In genomic region chr17:12420886-12421574, GRCm38 (mm10) we compare ENCODE assay signal across 9 mouse cellular contexts. TPM values are rescaled to one million over a fixed set of nuclear protein-coding genes. Genes with fewer than 3 reads are reported as not detected.
DNase-seq lines count a peak whose midpoint lies in the region; ATAC-seq and TF ChIP-seq lines count a peak whose summit lies in the region.
"Had no signal": no experiment of that assay in that cellular context is flagged by ENCODE, and none has a peak within 500 bp of the region (broad histone marks: within the 10 kb centered on the region; RNA-seq: fewer than 3 reads in every experiment).

No protein-coding gene starts in this region.

- TF ChIP-seq EP300 in ES-Bruce4 (IDR thresholded peaks at IDR 0.05; ENCODE audit: insufficient read depth, low read depth, low read length): no peak

- TF ChIP-seq POLR2A in ES-Bruce4 (IDR thresholded peaks at IDR 0.05; ENCODE audit: insufficient read depth, low read length): no peak

- ATAC-seq in kidney, postnatal 0 days (replicated peaks; ENCODE audit: low FRiP score, low read depth): no peak
- no peak for ATAC-seq in kidney, embryonic 16.5 days (ENCODE audit: low FRiP score, low TSS enrichment)
- no peak for ATAC-seq in forebrain, embryonic 11.5 days (replicated peaks; ENCODE audit: low FRiP score)

- H3K9ac ChIP-seq in kidney, postnatal 0 days (ENCODE audit: low read depth, low read length): no peak overlapping the region
- no peak overlapping the region for H3K9ac ChIP-seq in kidney, embryonic 16.5 days (replicated peaks; ENCODE audit: low read length)
- no peak overlapping the region for H3K9ac ChIP-seq in ES-Bruce4 (ENCODE audit: low read depth, poor library complexity, severe bottlenecking)
- no peak overlapping the region for H3K9ac ChIP-seq in forebrain, embryonic 11.5 days (ENCODE audit: low read length)
- H3K9ac ChIP-seq: heart, embryonic 13.5 days; neural tube, embryonic 13.5 days had no signal

- peak; percentile 16 for DNase-seq in kidney, postnatal 0 days (ENCODE audit: low spot score)
- peak; percentile 24 for DNase-seq in 416B (ENCODE audit: low read depth)
- peak; percentile 46 for DNase-seq in limb, embryonic 10.5 days (ENCODE audit: low spot score)
- DNase-seq in forebrain, embryonic 11.5 days (ENCODE audit: low spot score): no peak
- no peak for DNase-seq in ovary, postnatal 36 days (ENCODE audit: low spot score)

- 68% methylated on average over 16 of the region's 16 CpGs for WGBS in kidney, postnatal 0 days
- 65% methylated on average over 16 of the region's 16 CpGs for WGBS in kidney, embryonic 16.5 days
- WGBS in limb, embryonic 10.5 days: 70% methylated on average over 16 of the region's 16 CpGs
- WGBS in forebrain, embryonic 11.5 days: 65% methylated on average over 16 of the region's 16 CpGs

- H3K4me1 ChIP-seq in kidney, postnatal 0 days (replicated peaks; ENCODE audit: insufficient read depth, low read length): no peaks in the 10 kb centered on the region
- no peaks in the 10 kb centered on the region for H3K4me1 ChIP-seq in kidney, embryonic 16.5 days (ENCODE audit: insufficient read depth, low read length)
- no peaks in the 10 kb centered on the region for H3K4me1 ChIP-seq in ES-Bruce4 (ENCODE audit: control insufficient read depth, insufficient read depth, low read length)
- H3K4me1 ChIP-seq in limb, embryonic 10.5 days: no peaks in the 10 kb centered on the region; the same call in 1 of the 2 replicates
- H3K4me1 ChIP-seq in forebrain, embryonic 11.5 days (replicated peaks; ENCODE audit: control insufficient read depth, insufficient read depth, low read length): no peaks in the 10 kb centered on the region
- H3K4me1 ChIP-seq: neural tube, embryonic 13.5 days had no signal

- H3K27me3 ChIP-seq in kidney, postnatal 0 days (ENCODE audit: insufficient read depth, low read length): no peaks in the 10 kb centered on the region
- no peaks in the 10 kb centered on the region for H3K27me3 ChIP-seq in kidney, embryonic 16.5 days (ENCODE audit: insufficient read depth, low read length)
- H3K27me3 ChIP-seq in ES-Bruce4 (ENCODE audit: control insufficient read depth, insufficient read depth, low read length, poor library complexity, severe bottlenecking): no peaks in the 10 kb centered on the region
- no peaks in the 10 kb centered on the region for H3K27me3 ChIP-seq in limb, embryonic 10.5 days (ENCODE audit: low read depth, poor library complexity, severe bottlenecking)
- H3K27me3 ChIP-seq in forebrain, embryonic 11.5 days (ENCODE audit: control insufficient read depth, insufficient read depth, low read length): no peaks in the 10 kb centered on the region
- H3K27me3 ChIP-seq: heart, embryonic 13.5 days had no signal

- H3K27ac ChIP-seq in kidney, postnatal 0 days: no peak overlapping the region
- no peak overlapping the region for H3K27ac ChIP-seq in kidney, embryonic 16.5 days (ENCODE audit: low read length)
- no peak overlapping the region for H3K27ac ChIP-seq in ES-Bruce4 (ENCODE audit: insufficient read depth, low read length)
- H3K27ac ChIP-seq in limb, embryonic 10.5 days: no peak overlapping the region
- H3K27ac ChIP-seq in forebrain, embryonic 11.5 days (ENCODE audit: low read depth, low read length): no peak overlapping the region
- H3K27ac ChIP-seq: heart, embryonic 13.5 days; neural tube, embryonic 13.5 days had no signal

- H3K9me3 ChIP-seq in kidney, postnatal 0 days (replicated peaks; ENCODE audit: low read length): no peaks in the 10 kb centered on the region
- no peaks in the 10 kb centered on the region for H3K9me3 ChIP-seq in kidney, embryonic 16.5 days (ENCODE audit: low read length)
- H3K9me3 ChIP-seq in ES-Bruce4 (replicated peaks; ENCODE audit: control insufficient read depth, insufficient read depth, low read length, poor library complexity, severe bottlenecking): no peaks in the 10 kb centered on the region
- no peaks in the 10 kb centered on the region for H3K9me3 ChIP-seq in limb, embryonic 10.5 days (replicated peaks)
- H3K9me3 ChIP-seq in forebrain, embryonic 11.5 days (ENCODE audit: control insufficient read depth, low read length): no peaks in the 10 kb centered on the region
- H3K9me3 ChIP-seq: heart, embryonic 13.5 days; neural tube, embryonic 13.5 days had no signal

- H3K36me3 ChIP-seq in kidney, postnatal 0 days (ENCODE audit: insufficient read depth, low read length): no peaks in the 10 kb centered on the region
- no peaks in the 10 kb centered on the region for H3K36me3 ChIP-seq in kidney, embryonic 16.5 days (ENCODE audit: insufficient read depth, low read length)
- no peaks in the 10 kb centered on the region for H3K36me3 ChIP-seq in ES-Bruce4 (ENCODE audit: control insufficient read depth, insufficient read depth, low read length, poor library complexity, severe bottlenecking)
- no peaks in the 10 kb centered on the region for H3K36me3 ChIP-seq in limb, embryonic 10.5 days
- H3K36me3 ChIP-seq in forebrain, embryonic 11.5 days (ENCODE audit: control insufficient read depth, insufficient read depth, low read length): no peaks in the 10 kb centered on the region
- H3K36me3 ChIP-seq: heart, embryonic 13.5 days; neural tube, embryonic 13.5 days had no signal

- H3K4me3 ChIP-seq in kidney, postnatal 0 days (replicated peaks; ENCODE audit: low read depth, low read length): no peak overlapping the region
- H3K4me3 ChIP-seq in kidney, embryonic 16.5 days (ENCODE audit: low read length): no peak overlapping the region
- H3K4me3 ChIP-seq in ES-Bruce4 (ENCODE audit: low read depth, low read length): no peak overlapping the region
- H3K4me3 ChIP-seq in limb, embryonic 10.5 days: no peak overlapping the region
- no peak overlapping the region for H3K4me3 ChIP-seq in forebrain, embryonic 11.5 days (ENCODE audit: low read depth, low read length)
- H3K4me3 ChIP-seq: heart, embryonic 13.5 days; neural tube, embryonic 13.5 days had no signal

- peak; percentile 65 for TF ChIP-seq CTCF in kidney, postnatal 0 days (IDR thresholded peaks at IDR 0.05; ENCODE audit: low read depth)
- peak; percentile 60 for TF ChIP-seq CTCF in ES-Bruce4 (IDR thresholded peaks at IDR 0.05; ENCODE audit: low read depth, low read length)

- no peak overlapping the region for H3K4me2 ChIP-seq in kidney, postnatal 0 days (ENCODE audit: low read length)
- H3K4me2 ChIP-seq in kidney, embryonic 16.5 days (replicated peaks; ENCODE audit: low read depth, low read length): no peak overlapping the region
- no peak overlapping the region for H3K4me2 ChIP-seq in forebrain, embryonic 11.5 days (ENCODE audit: low read depth, low read length, severe bottlenecking)
- H3K4me2 ChIP-seq: heart, embryonic 13.5 days; neural tube, embryonic 13.5 days had no signal

RNA-seq across cellular contexts. Expression of gene Plg, which starts 42.6 kb away (rescaled TPM):
- 0.13 and 0.20 TPM in 2 replicates for polyA plus RNA-seq in kidney, postnatal 0 days (2015; fragmentation: Nextera tagmentation; extraction: Ambion mirVana)
- polyA plus RNA-seq in kidney, embryonic 16.5 days (2015; fragmentation: Nextera tagmentation; extraction: Ambion mirVana): 0.75 and 1.0 TPM in 2 replicates
- polyA plus RNA-seq in ES-Bruce4 (2011; ENCODE audit: insufficient read depth, insufficient read length, low read depth, missing spikeins): not detected in 2 replicates
- 0.09 TPM in 1 of 2 replicates, not detected in the other for polyA plus RNA-seq in limb, embryonic 10.5 days (2016; fragmentation: Nextera tagmentation; extraction: Ambion mirVana)
- 0.07 TPM in 1 of 2 replicates, not detected in the other for polyA plus RNA-seq in forebrain, embryonic 11.5 days (2014; fragmentation: Nextera tagmentation; extraction: Ambion mirVana)

Comparison
In these comparisons a context has a peak if more than half of its experiments do, and no peak if none do; other contexts are left out.
1. DNase-seq: peak in kidney, postnatal 0 days (single experiment), 416B (single experiment) and limb, embryonic 10.5 days (single experiment); none in forebrain, embryonic 11.5 days (single experiment) and ovary, postnatal 36 days (single experiment).